Mouse (Mus musculus): ENCODE data around the gene Pah. TPM values are rescaled to one million over a fixed set of nuclear protein-coding genes. Genes with fewer than 3 reads are reported as not detected.

The Pah gene
- total RNA-seq (2014; rRNA removed; ENCODE audit: low replicate concordance) (not detected in 2 replicates), polyA plus RNA-seq (2015; fragmentation: Nextera tagmentation; extraction: Ambion mirVana) (not detected in 2 replicates)

GRCm38 (mm10) chr10:87521646-87522045 is at the start of gene Pah:
Pah (plus strand) TSS chr10:87521795.
- Histone ChIP-seq H3K9ac (replicated peaks; ENCODE audit: low read depth, low read length) (no peak within 1 kb of the TSS), H3K36me3 (replicated peaks; ENCODE audit: control insufficient read depth, insufficient read depth, low read length) (no peaks in the 10 kb centered on the region), H3K4me2 (ENCODE audit: low read depth, low read length) (no peak within 1 kb of the TSS), H3K4me3 (ENCODE audit: low read depth, low read length) (no peak within 1 kb of the TSS), H3K4me1 (ENCODE audit: control insufficient read depth, insufficient read depth) (no peaks in the 10 kb centered on the region), H3K27me3 (ENCODE audit: control insufficient read depth, insufficient read depth, low read length) (no peaks in the 10 kb centered on the region), H3K9me3 (replicated peaks; ENCODE audit: control insufficient read depth, low read length) (no peaks in the 10 kb centered on the region), H3K27ac (ENCODE audit: low read depth) (no peak within 1 kb of the TSS)
- ATAC-seq (ENCODE audit: insufficient read depth, low read depth) (no peak), DNase-seq (ENCODE audit: low spot score) (no peak)
- TF ChIP-seq EP300 (IDR thresholded peaks at IDR 0.05; ENCODE audit: low read depth) = no peak
- TF ChIP-seq CTCF (IDR thresholded peaks at IDR 0.05; ENCODE audit: low read depth) = no peak
- 63% methylated on average over 5 of the region's 5 CpGs for WGBS

GRCm38 (mm10) chr10:87473475-87474131 is 48.0 kb upstream of the Pah start:
- 68% methylated on average over 10 of the region's 10 CpGs for WGBS
- Histone ChIP-seq H3K4me3 (ENCODE audit: low read depth, low read length) (no peak overlapping the region), H3K27ac (ENCODE audit: low read depth) (no peak overlapping the region)

GRCm38 (mm10) chr10:87474971-87475370 is 46.6 kb upstream of the Pah start:
- H3K4me1 ChIP-seq (ENCODE audit: control insufficient read depth, insufficient read depth) = no peaks in the 10 kb centered on the region
- no peaks in the 10 kb centered on the region for H3K9me3 ChIP-seq (replicated peaks; ENCODE audit: control insufficient read depth, low read length)
- ATAC-seq (ENCODE audit: insufficient read depth, low read depth) (no peak), DNase-seq (ENCODE audit: low spot score) (no peak)
- no peak overlapping the region for H3K4me3 ChIP-seq (ENCODE audit: low read depth, low read length)
- H3K9ac ChIP-seq (replicated peaks; ENCODE audit: low read depth, low read length) = no peak overlapping the region
- no peak overlapping the region for H3K4me2 ChIP-seq (ENCODE audit: low read depth, low read length)
- WGBS = 76% methylated on average over 2 of the region's 2 CpGs
- H3K36me3 ChIP-seq (replicated peaks; ENCODE audit: control insufficient read depth, insufficient read depth, low read length) = no peaks in the 10 kb centered on the region
- no peak overlapping the region for H3K27ac ChIP-seq (ENCODE audit: low read depth)
- TF ChIP-seq EP300 (IDR thresholded peaks at IDR 0.05; ENCODE audit: low read depth) = no peak
- no peak for TF ChIP-seq CTCF (IDR thresholded peaks at IDR 0.05; ENCODE audit: low read depth)
- no peaks in the 10 kb centered on the region for H3K27me3 ChIP-seq (ENCODE audit: control insufficient read depth, insufficient read depth, low read length)

More at GRCm38 (mm10) chr10:87473475-87474131, 48.0 kb upstream of the Pah start:
- no peak for ATAC-seq (ENCODE audit: insufficient read depth, low read depth)
- Histone ChIP-seq H3K27me3 (ENCODE audit: control insufficient read depth, insufficient read depth, low read length) (no peaks in the 10 kb centered on the region), H3K36me3 (replicated peaks; ENCODE audit: control insufficient read depth, insufficient read depth, low read length) (no peaks in the 10 kb centered on the region), H3K4me1 (ENCODE audit: control insufficient read depth, insufficient read depth) (no peaks in the 10 kb centered on the region), H3K9ac (replicated peaks; ENCODE audit: low read depth, low read length) (no peak overlapping the region), H3K9me3 (replicated peaks; ENCODE audit: control insufficient read depth, low read length) (no peaks in the 10 kb centered on the region), H3K4me2 (ENCODE audit: low read depth, low read length) (no peak overlapping the region)
- no peak for DNase-seq (ENCODE audit: low spot score)
- TF ChIP-seq CTCF (IDR thresholded peaks at IDR 0.05; ENCODE audit: low read depth) = no peak
- no peak for TF ChIP-seq EP300 (IDR thresholded peaks at IDR 0.05; ENCODE audit: low read depth)

DNA sequence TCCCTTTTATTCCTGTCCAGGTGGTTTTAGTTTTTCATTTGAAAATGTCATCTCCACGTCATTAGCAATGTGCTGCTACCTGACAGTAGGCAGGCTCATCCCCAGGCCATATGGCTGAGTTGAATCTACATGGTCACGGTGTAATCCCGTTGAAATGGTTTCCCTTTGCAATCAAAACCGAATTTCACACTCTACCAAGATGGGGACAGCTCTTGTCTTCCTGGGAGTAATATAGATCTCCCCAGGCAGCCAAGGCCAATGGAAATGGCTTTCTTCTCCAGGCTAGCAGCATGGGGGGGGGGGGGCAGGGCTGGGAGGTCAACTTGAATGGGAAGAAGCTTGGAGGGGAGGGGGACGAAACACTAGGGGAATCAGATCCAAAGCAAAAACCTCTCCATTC is 43.7 kb upstream of the Pah start:
- DNase-seq (ENCODE audit: low spot score) (no peak), ATAC-seq (ENCODE audit: insufficient read depth, low read depth) (no peak)
- Histone ChIP-seq H3K4me3 (ENCODE audit: low read depth, low read length) (no peak overlapping the region), H3K4me1 (ENCODE audit: control insufficient read depth, insufficient read depth) (no peaks in the 10 kb centered on the region), H3K36me3 (replicated peaks; ENCODE audit: control insufficient read depth, insufficient read depth, low read length) (no peaks in the 10 kb centered on the region), H3K27ac (ENCODE audit: low read depth) (no peak overlapping the region), H3K4me2 (ENCODE audit: low read depth, low read length) (no peak overlapping the region), H3K9me3 (replicated peaks; ENCODE audit: control insufficient read depth, low read length) (no peaks in the 10 kb centered on the region), H3K9ac (replicated peaks; ENCODE audit: low read depth, low read length) (no peak overlapping the region), H3K27me3 (ENCODE audit: control insufficient read depth, insufficient read depth, low read length) (no peaks in the 10 kb centered on the region)
- 44% methylated on average over 5 of the region's 5 CpGs for WGBS
- TF ChIP-seq CTCF (IDR thresholded peaks at IDR 0.05; ENCODE audit: low read depth) (no peak), EP300 (IDR thresholded peaks at IDR 0.05; ENCODE audit: low read depth) (no peak)

DNA sequence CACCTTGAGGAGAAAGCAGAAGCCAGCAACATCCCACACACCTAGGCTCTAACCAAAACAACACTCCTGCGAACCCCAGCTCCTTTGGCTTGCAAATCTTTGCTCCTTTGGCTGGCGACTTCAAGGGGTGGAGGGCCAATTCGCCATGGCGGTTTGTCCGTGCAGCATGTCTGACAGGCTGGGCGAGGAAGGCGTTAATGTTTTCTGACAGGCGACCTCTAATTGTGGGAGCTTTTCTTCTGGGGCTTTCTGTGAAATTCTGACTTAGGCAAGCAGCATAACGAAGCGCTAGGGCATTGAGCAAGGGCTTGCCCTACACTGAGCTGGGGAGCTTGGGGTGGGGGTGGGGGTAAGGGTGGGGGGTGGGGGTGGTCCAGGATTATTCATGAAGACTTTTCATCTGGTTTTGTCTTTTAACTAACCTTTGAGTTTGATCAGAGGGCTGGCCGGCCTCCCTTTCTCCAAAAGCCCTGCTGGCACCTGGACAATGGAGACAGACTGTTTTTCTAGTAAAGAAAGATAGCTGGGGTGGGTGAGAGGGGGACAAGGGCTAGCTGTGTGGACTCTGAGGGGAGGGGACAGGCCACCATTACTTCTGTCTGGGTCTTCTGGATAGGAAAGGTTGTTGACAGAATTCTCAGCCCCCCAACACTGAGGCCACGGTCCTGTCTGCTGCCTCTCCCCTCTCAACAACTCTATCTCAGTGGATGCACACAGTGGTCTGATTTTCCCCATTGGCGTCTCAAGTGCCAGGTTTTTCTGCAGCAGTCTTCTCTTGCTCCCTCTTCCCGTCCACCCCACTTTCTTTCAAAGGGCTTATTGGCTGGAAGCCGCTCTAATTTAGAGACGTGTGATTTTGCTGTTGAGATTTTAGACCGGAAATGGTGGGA is 36.5 kb upstream of the Pah start:
- DNase-seq (ENCODE audit: low spot score) (no peak), ATAC-seq (ENCODE audit: insufficient read depth, low read depth) (no peak)
- 2% methylated on average over 17 of the region's 17 CpGs for WGBS
- H3K4me3 ChIP-seq (ENCODE audit: low read depth, low read length) = no peak overlapping the region
- TF ChIP-seq EP300 (IDR thresholded peaks at IDR 0.05; ENCODE audit: low read depth) = no peak
- no peak for TF ChIP-seq CTCF (IDR thresholded peaks at IDR 0.05; ENCODE audit: low read depth)
- no peak overlapping the region for H3K9ac ChIP-seq (replicated peaks; ENCODE audit: low read depth, low read length)
- H3K9me3 ChIP-seq (replicated peaks; ENCODE audit: control insufficient read depth, low read length) = no peaks in the 10 kb centered on the region
- peaks cover 58% of the 10 kb centered on the region for H3K27me3 ChIP-seq (ENCODE audit: control insufficient read depth, insufficient read depth, low read length)
- no peak overlapping the region for H3K4me2 ChIP-seq (ENCODE audit: low read depth, low read length)
- H3K36me3 ChIP-seq (replicated peaks; ENCODE audit: control insufficient read depth, insufficient read depth, low read length) = no peaks in the 10 kb centered on the region
- H3K27ac ChIP-seq (ENCODE audit: low read depth) = no peak overlapping the region
- no peaks in the 10 kb centered on the region for H3K4me1 ChIP-seq (ENCODE audit: control insufficient read depth, insufficient read depth)

Data from heart, postnatal 0 days (tissue).